Mouse (Mus musculus): ENCODE results near the gene F11. TPM values are rescaled to one million over a fixed set of nuclear protein-coding genes. Genes with fewer than 3 reads are reported as not detected.

Gene F11
- polyA plus RNA-seq, 1 experiment: not detected

DNA sequence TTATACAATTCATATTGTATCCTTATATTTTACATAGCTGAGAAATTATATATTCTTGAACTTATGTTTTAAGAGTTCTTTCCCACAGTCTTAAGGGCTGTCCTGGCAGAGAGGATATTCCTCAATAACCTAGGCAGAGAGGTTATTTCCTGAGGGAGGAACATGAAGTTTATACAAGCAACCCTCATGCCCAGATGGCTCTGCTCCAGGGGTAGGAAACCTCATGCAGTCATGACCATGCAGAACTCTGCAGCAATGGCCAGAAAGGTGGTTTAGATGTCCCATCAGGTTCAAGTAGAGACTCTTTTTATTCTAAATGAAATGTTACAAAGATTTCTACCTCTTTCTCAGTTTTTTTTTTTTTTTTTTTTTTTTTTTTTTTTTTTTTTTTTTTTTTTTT is 7.2 kb upstream of the F11 start:
- no peaks in the 10 kb centered on the region for H3K79me3 ChIP-seq (ENCODE audit: low read depth)
- H3K4me3 ChIP-seq (ENCODE audit: insufficient read depth, poor library complexity, severe bottlenecking): no peak overlapping the region
- H3ac ChIP-seq (ENCODE audit: control insufficient read depth, insufficient read length, low read depth): no peak overlapping the region
- H3K79me2 ChIP-seq (ENCODE audit: control insufficient read depth, insufficient read depth): no peaks in the 10 kb centered on the region
- no peaks in the 10 kb centered on the region for H3K36me3 ChIP-seq (ENCODE audit: control insufficient read depth, insufficient read depth)
- no peaks in the 10 kb centered on the region for H3K27me3 ChIP-seq (ENCODE audit: control insufficient read depth, insufficient read depth, insufficient read length)
- no peak for TF ChIP-seq MYOG (IDR thresholded peaks at IDR 0.05; ENCODE audit: control insufficient read depth, extremely low read depth, insufficient read length)
- no peak for TF ChIP-seq MAX (IDR thresholded peaks at IDR 0.05)
- TF ChIP-seq CTCF (IDR thresholded peaks at IDR 0.05; ENCODE audit: control insufficient read depth, insufficient read depth, insufficient read length): no peak
- TF ChIP-seq MYOD1 (IDR thresholded peaks at IDR 0.05; ENCODE audit: control insufficient read depth, insufficient read length, low read depth): no peak
- TF ChIP-seq FOSL1 (IDR thresholded peaks at IDR 0.05; ENCODE audit: insufficient read depth, low read length, poor library complexity, severe bottlenecking): no peak
- no peak for TF ChIP-seq USF1 (IDR thresholded peaks at IDR 0.05; ENCODE audit: low read depth)
- TF ChIP-seq CEBPB (IDR thresholded peaks at IDR 0.05; ENCODE audit: low read depth): no peak

DNA sequence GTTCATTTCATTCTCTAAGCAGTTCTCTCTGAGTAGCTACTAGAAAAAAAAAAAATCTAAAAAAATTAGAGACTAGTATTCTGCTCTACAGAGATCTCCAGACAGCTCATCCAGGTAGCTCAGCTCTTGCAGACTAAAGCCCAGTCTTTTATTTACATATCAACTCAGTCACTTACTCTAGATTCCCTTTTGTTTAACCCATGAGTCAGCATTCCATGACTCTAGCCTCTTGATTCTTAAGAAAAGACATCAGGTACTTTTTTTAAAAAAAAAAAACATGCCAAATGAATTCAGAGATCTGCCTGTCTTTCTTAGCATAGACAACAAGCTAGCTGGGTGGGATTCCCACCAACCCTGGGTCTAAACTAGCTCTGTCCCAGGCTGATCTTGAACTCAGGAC is 6.7 kb upstream of the F11 start:
- H3K4me3 ChIP-seq (ENCODE audit: insufficient read depth, poor library complexity, severe bottlenecking): no peak overlapping the region
- no peaks in the 10 kb centered on the region for H3K79me3 ChIP-seq (ENCODE audit: low read depth)
- H3K27me3 ChIP-seq (ENCODE audit: control insufficient read depth, insufficient read depth, insufficient read length): no peaks in the 10 kb centered on the region
- TF ChIP-seq MYOG (IDR thresholded peaks at IDR 0.05; ENCODE audit: control insufficient read depth, extremely low read depth, insufficient read length) (no peak), USF1 (IDR thresholded peaks at IDR 0.05; ENCODE audit: low read depth) (no peak), MAX (IDR thresholded peaks at IDR 0.05) (no peak), MYOD1 (IDR thresholded peaks at IDR 0.05; ENCODE audit: control insufficient read depth, insufficient read length, low read depth) (no peak), CEBPB (IDR thresholded peaks at IDR 0.05; ENCODE audit: low read depth) (no peak), FOSL1 (IDR thresholded peaks at IDR 0.05; ENCODE audit: insufficient read depth, low read length, poor library complexity, severe bottlenecking) (no peak), CTCF (IDR thresholded peaks at IDR 0.05; ENCODE audit: control insufficient read depth, insufficient read depth, insufficient read length) (no peak)
- no peak overlapping the region for H3ac ChIP-seq (ENCODE audit: control insufficient read depth, insufficient read length, low read depth)
- H3K36me3 ChIP-seq (ENCODE audit: control insufficient read depth, insufficient read depth): no peaks in the 10 kb centered on the region
- no peaks in the 10 kb centered on the region for H3K79me2 ChIP-seq (ENCODE audit: control insufficient read depth, insufficient read depth)

DNA sequence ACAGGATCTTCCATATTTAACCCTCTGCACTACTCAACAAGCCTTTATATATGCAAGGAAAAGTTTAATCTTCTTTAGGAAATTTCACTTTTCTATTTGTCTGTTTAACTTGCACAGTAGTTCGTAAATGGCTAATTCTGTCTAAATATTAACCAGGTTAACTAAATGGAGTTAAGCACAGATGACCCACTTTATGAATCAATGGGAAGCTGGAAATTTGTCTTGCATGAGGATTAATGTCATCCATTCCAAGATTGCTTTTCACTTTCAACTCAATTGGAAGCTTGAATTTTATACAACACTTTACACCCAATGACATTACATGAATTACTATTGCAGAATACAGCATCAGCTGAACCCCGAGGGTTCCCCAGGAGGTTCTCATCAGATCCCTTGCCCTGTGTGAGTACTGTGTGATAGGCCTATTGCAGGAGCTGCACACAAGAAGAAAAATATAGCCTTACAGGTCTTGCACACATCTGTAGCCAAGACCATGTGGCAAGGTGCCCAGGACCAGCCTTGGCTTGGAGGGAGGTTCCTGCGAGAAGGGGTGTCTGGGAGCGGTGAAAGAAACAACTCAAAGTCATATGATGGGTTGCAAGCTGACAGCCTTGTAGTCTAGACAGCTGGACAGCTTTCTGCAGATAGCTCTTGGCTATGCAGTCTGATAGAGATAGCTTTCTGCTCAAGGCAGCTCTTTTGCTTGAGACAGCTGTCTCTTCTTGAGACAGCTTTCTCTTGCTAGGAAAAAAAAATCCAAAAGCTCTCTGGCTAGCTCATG is 6.0 kb upstream of the F11 start:
- Histone ChIP-seq H3ac (ENCODE audit: control insufficient read depth, insufficient read length, low read depth) (no peak overlapping the region), H3K79me3 (ENCODE audit: low read depth) (no peaks in the 10 kb centered on the region), H3K27me3 (ENCODE audit: control insufficient read depth, insufficient read depth, insufficient read length) (no peaks in the 10 kb centered on the region), H3K79me2 (ENCODE audit: control insufficient read depth, insufficient read depth) (no peaks in the 10 kb centered on the region), H3K36me3 (ENCODE audit: control insufficient read depth, insufficient read depth) (no peaks in the 10 kb centered on the region), H3K4me3 (ENCODE audit: insufficient read depth, poor library complexity, severe bottlenecking) (no peak overlapping the region)
- no peak for TF ChIP-seq MAX (IDR thresholded peaks at IDR 0.05)
- TF ChIP-seq CTCF (IDR thresholded peaks at IDR 0.05; ENCODE audit: control insufficient read depth, insufficient read depth, insufficient read length): no peak
- no peak for TF ChIP-seq MYOD1 (IDR thresholded peaks at IDR 0.05; ENCODE audit: control insufficient read depth, insufficient read length, low read depth)
- no peak for TF ChIP-seq CEBPB (IDR thresholded peaks at IDR 0.05; ENCODE audit: low read depth)
- no peak for TF ChIP-seq USF1 (IDR thresholded peaks at IDR 0.05; ENCODE audit: low read depth)
- TF ChIP-seq MYOG (IDR thresholded peaks at IDR 0.05; ENCODE audit: control insufficient read depth, extremely low read depth, insufficient read length): no peak
- TF ChIP-seq FOSL1 (IDR thresholded peaks at IDR 0.05; ENCODE audit: insufficient read depth, low read length, poor library complexity, severe bottlenecking): no peak

GRCm38 (mm10) chr8:45266993-45267392 is 5.2 kb upstream of the F11 start:
- TF ChIP-seq CTCF (IDR thresholded peaks at IDR 0.05; ENCODE audit: control insufficient read depth, insufficient read depth, insufficient read length): no peak
- TF ChIP-seq MYOG (IDR thresholded peaks at IDR 0.05; ENCODE audit: control insufficient read depth, extremely low read depth, insufficient read length): no peak
- TF ChIP-seq MYOD1 (IDR thresholded peaks at IDR 0.05; ENCODE audit: control insufficient read depth, insufficient read length, low read depth): no peak
- TF ChIP-seq CEBPB (IDR thresholded peaks at IDR 0.05; ENCODE audit: low read depth): no peak
- TF ChIP-seq MAX (IDR thresholded peaks at IDR 0.05): no peak
- TF ChIP-seq USF1 (IDR thresholded peaks at IDR 0.05; ENCODE audit: low read depth): no peak
- no peak for TF ChIP-seq FOSL1 (IDR thresholded peaks at IDR 0.05; ENCODE audit: insufficient read depth, low read length, poor library complexity, severe bottlenecking)
- Histone ChIP-seq H3K36me3 (ENCODE audit: control insufficient read depth, insufficient read depth) (no peaks in the 10 kb centered on the region), H3ac (ENCODE audit: control insufficient read depth, insufficient read length, low read depth) (no peak overlapping the region), H3K79me2 (ENCODE audit: control insufficient read depth, insufficient read depth) (no peaks in the 10 kb centered on the region), H3K4me3 (ENCODE audit: insufficient read depth, poor library complexity, severe bottlenecking) (no peak overlapping the region), H3K27me3 (ENCODE audit: control insufficient read depth, insufficient read depth, insufficient read length) (no peaks in the 10 kb centered on the region), H3K79me3 (ENCODE audit: low read depth) (no peaks in the 10 kb centered on the region)

GRCm38 (mm10) chr8:45264918-45265317 is 3.1 kb upstream of the F11 start:
- no peaks in the 10 kb centered on the region for H3K79me3 ChIP-seq (ENCODE audit: low read depth)
- no peaks in the 10 kb centered on the region for H3K27me3 ChIP-seq (ENCODE audit: control insufficient read depth, insufficient read depth, insufficient read length)
- H3K4me3 ChIP-seq (ENCODE audit: insufficient read depth, poor library complexity, severe bottlenecking): no peak overlapping the region
- H3K79me2 ChIP-seq (ENCODE audit: control insufficient read depth, insufficient read depth): no peaks in the 10 kb centered on the region
- TF ChIP-seq FOSL1 (IDR thresholded peaks at IDR 0.05; ENCODE audit: insufficient read depth, low read length, poor library complexity, severe bottlenecking) (no peak), USF1 (IDR thresholded peaks at IDR 0.05; ENCODE audit: low read depth) (no peak), MAX (IDR thresholded peaks at IDR 0.05) (no peak), CTCF (IDR thresholded peaks at IDR 0.05; ENCODE audit: control insufficient read depth, insufficient read depth, insufficient read length) (no peak)
- H3ac ChIP-seq (ENCODE audit: control insufficient read depth, insufficient read length, low read depth): no peak overlapping the region
- no peaks in the 10 kb centered on the region for H3K36me3 ChIP-seq (ENCODE audit: control insufficient read depth, insufficient read depth)

Measured in C2C12 (cell line).